15 mouse cellular contexts compared by ENCODE assay signal in the genomic region with DNA sequence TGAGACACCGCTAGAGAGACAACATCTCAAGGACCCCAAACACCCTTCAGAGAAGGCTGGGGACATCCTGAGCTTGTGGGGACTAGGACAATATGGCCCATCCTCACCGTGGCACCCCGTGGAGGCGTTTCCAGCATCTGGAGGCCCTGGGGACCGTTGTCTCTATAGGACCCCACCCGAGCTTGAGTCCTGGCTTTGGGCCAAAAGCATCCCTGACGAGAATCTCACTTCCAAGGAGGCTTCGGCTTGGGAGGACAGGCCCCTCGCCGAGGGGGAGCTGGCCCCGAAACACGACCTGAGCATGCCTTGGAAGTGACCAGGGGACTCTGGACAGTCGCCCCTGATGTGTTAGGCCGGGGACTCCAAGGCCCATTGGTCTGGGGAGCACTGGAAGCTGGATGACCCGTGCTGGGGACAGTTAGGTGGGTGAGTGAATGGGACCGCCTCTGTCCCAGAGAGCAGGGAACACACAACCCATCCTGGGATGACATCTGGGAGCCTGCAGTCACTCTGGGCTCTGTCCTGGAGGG.
DNase-seq lines count a peak whose midpoint lies in the region; ATAC-seq lines count a peak whose summit lies in the region.
"Had no signal": no experiment of that assay in that cellular context is flagged by ENCODE, and none has a peak within 500 bp of the region (broad histone marks: within the 10 kb centered on the region; RNA-seq: fewer than 3 reads in every experiment).

No protein-coding gene starts in this region.

- peak; percentile 72 for DNase-seq in cerebellum, adult 9-11 months
- DNase-seq in kidney, postnatal 10 days, result peak; percentile 14
- DNase-seq in kidney, adult 11 months, result no peak
- DNase-seq in testis, postnatal 10 days (ENCODE audit: low spot score), result peak; percentile 64
- DNase-seq in testis, postnatal 14 days (ENCODE audit: low spot score), result no peak
- DNase-seq: adrenal gland, adult 8-10 months; adrenal gland, postnatal 36 days; cerebellum, adult 18-20 months; gastrocnemius, postnatal 10 days; heart, adult 18-20 months; heart, postnatal 10 days; heart, postnatal 4 days had no signal

- no peak for ATAC-seq in cerebellum, adult (ENCODE audit: insufficient number of reproducible peaks, low FRiP score, low TSS enrichment)
- ATAC-seq: forebrain, embryonic 15.5 days; intestine, embryonic 15.5 days had no signal

Comparison
In these comparisons a context has a peak if more than half of its experiments do, and no peak if none do; other contexts are left out.
1. DNase-seq: peak in cerebellum, adult 9-11 months (single experiment), kidney, postnatal 10 days (single experiment) and testis, postnatal 10 days (single experiment); none in kidney, adult 11 months (single experiment) and testis, postnatal 14 days (single experiment).